Mouse (Mus musculus) ES-E14 (cell line): ENCODE results near the gene Nos1ap.

ENCODE experiments used
- HCFC1 ChIP-seq: IDR thresholded peaks from 2 replicates; pipeline ENCODE4 v1.6.1; 2012; ENCODE audit warnings: low read length, inconsistent platforms, borderline replicate concordance; ENCODE audit not compliant: insufficient read depth
- ZC3H11A ChIP-seq: IDR thresholded peaks from 2 replicates; pipeline ENCODE4 v1.6.1; 2012; ENCODE audit warnings: low read depth, mild to moderate bottlenecking, inconsistent platforms, low read length, borderline replicate concordance
- ZNF384 ChIP-seq: IDR thresholded peaks from 2 replicates; pipeline ENCODE4 v1.6.1; 2012; ENCODE audit warnings: low read depth, low read length, inconsistent platforms

DNA sequence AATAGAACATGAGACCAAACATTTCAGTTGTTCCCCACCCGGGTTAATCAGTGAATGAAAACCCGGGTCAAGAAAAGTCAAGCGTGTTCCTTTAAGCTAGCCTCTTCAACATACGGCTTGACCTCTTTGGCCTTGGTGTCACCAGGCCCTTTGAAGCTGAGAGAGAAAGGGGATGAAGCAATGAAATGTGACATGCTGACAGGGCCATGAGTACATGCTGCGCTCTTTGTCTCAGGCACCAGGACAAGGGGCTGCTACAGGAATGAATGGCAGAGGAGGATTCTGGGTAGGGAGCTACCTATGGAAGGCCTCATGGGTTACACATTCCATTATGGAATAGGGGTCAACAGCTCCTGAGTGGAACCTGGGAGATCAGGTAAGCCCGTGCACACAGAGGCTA is 286.6 kb downstream of the Nos1ap start:
- TF ChIP-seq ZNF384 (no peak), HCFC1 (no peak), ZC3H11A (no peak)
